Mouse (Mus musculus): ENCODE measurements around the gene Fggy. TPM values are rescaled to one million over a fixed set of nuclear protein-coding genes. Genes with fewer than 3 reads are reported as not detected.

The Fggy gene
- polyA plus RNA-seq (2016; fragmentation: Nextera tagmentation; extraction: Ambion mirVana) = 10.2 and 10.4 TPM in 2 replicates

DNA sequence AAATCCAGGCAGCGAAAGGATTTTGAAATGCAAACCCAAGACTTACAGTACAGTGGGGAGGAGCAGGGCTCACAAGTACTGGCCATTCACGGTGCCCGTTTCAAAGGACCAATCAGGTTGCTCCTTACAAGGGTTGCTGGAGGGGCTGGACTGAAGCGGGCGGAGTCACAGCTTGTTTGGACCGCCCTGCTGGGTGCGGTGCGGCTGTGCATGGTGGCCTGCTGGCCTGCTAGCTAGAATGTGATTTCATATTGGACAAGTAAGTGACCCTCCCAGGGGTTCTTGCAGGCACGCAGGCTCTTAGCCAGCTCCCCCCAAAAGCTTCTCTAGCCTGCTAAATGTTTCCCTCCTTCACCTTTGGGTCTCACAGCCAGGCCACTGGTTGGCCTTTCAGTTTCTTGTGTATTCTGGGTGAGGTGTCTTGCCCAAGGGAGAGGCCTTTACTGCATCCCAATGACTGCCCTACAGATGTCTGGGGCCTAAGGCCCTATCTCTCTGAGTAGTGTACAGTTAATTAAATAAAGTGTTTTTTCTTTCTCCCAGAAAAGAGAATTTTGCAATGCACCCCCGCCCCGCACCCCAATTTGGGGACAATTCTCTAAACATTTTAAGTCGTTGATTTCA lies at the start of gene Fggy:
Gene Fggy, plus strand, starts transcription at position 175 of the 624 bp plus-strand sequence.
- WGBS (ENCODE audit: insufficient replicate concordance) = 24% methylated on average over 12 of the region's 12 CpGs
- Histone ChIP-seq H3K27me3 (replicated peaks) (no peaks in the 10 kb centered on the region), H3K9ac (peak within 1 kb of the TSS; percentile 32; the same call in 1 of the 2 replicates), H3K4me1 (peaks cover 13% of the 10 kb centered on the region), H3K4me3 (peak within 1 kb of the TSS; percentile 45), H3K4me2 (peak within 1 kb of the TSS; percentile 66), H3K27ac (no peak within 1 kb of the TSS), H3K9me3 (replicated peaks) (no peaks in the 10 kb centered on the region), H3K36me3 (no peaks in the 10 kb centered on the region)
- peak; percentile 100 for ATAC-seq

DNA sequence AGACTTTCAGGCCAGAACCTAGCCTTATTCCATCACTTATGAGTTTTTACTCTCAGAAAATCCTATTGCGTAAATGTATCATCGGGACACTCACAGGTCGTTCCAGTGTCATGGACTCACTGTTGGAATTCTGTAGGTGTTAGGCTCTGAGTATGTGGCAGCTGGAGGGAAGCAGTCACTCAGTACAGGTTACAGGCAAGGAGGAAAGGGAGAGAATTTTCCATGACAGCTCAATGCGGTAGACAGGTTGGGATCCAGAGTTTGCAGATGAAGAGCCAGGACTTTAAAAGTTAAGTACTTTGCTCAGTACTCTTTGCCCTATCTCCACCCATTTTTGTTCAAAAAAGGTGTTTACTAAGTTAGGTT lies 49.4 kb upstream of the Fggy start:
- Histone ChIP-seq H3K4me1 (no peaks in the 10 kb centered on the region), H3K27me3 (replicated peaks) (no peaks in the 10 kb centered on the region), H3K4me3 (no peak overlapping the region), H3K4me2 (no peak overlapping the region), H3K9ac (no peak overlapping the region), H3K27ac (no peak overlapping the region), H3K9me3 (replicated peaks) (no peaks in the 10 kb centered on the region), H3K36me3 (no peaks in the 10 kb centered on the region)
- no peak for ATAC-seq
- WGBS (ENCODE audit: insufficient replicate concordance) = 82% methylated on average over 4 of the region's 4 CpGs

DNA sequence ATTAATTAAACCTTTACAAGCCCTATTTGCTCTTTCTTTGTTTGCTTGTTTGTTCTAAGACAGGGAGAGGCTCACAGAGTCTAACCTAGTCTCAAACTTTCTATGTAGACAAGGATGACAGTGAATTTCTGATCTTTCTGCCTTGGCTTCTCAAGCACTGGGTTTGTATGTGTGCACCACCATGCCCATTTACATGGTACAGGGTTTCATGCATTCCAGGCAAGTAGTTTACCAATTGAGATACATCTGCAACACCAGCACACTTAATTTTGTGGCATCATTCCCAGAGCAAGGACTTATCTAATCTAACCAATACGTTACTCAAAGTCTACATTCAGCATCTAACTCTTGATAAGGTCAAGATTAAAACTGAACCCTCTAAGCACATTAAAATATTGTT lies 38.9 kb upstream of the Fggy start:
- no peak for ATAC-seq
- no peak overlapping the region for H3K27ac ChIP-seq
- H3K4me1 ChIP-seq = no peaks in the 10 kb centered on the region
- H3K27me3 ChIP-seq (replicated peaks) = no peaks in the 10 kb centered on the region
- no peak overlapping the region for H3K9ac ChIP-seq
- no peaks in the 10 kb centered on the region for H3K36me3 ChIP-seq
- WGBS (ENCODE audit: insufficient replicate concordance) = 45% methylated on average over 1 of the region's 1 CpGs
- H3K4me2 ChIP-seq = no peak overlapping the region
- H3K9me3 ChIP-seq (replicated peaks) = no peaks in the 10 kb centered on the region
- no peak overlapping the region for H3K4me3 ChIP-seq

GRCm38 (mm10) chr4:95519975-95520642 lies 37.2 kb upstream of the Fggy start:
- Histone ChIP-seq H3K27ac (no peak overlapping the region), H3K9me3 (replicated peaks) (no peaks in the 10 kb centered on the region), H3K27me3 (replicated peaks) (no peaks in the 10 kb centered on the region), H3K4me1 (no peaks in the 10 kb centered on the region), H3K36me3 (no peaks in the 10 kb centered on the region), H3K4me3 (no peak overlapping the region), H3K9ac (no peak overlapping the region), H3K4me2 (no peak overlapping the region)
- no peak for ATAC-seq
- 60% methylated on average over 4 of the region's 4 CpGs for WGBS (ENCODE audit: insufficient replicate concordance)

- ATAC-seq = no peak
- Histone ChIP-seq H3K9ac (no peak overlapping the region), H3K4me3 (no peak overlapping the region), H3K27ac (no peak overlapping the region), H3K36me3 (no peaks in the 10 kb centered on the region), H3K4me2 (no peak overlapping the region), H3K27me3 (replicated peaks) (no peaks in the 10 kb centered on the region), H3K9me3 (replicated peaks) (no peaks in the 10 kb centered on the region), H3K4me1 (no peaks in the 10 kb centered on the region)
- WGBS (ENCODE audit: insufficient replicate concordance) = 64% methylated on average over 2 of the region's 2 CpGs
Observed at GRCm38 (mm10) chr4:95520643-95521032, 36.7 kb upstream of the Fggy start.

DNA sequence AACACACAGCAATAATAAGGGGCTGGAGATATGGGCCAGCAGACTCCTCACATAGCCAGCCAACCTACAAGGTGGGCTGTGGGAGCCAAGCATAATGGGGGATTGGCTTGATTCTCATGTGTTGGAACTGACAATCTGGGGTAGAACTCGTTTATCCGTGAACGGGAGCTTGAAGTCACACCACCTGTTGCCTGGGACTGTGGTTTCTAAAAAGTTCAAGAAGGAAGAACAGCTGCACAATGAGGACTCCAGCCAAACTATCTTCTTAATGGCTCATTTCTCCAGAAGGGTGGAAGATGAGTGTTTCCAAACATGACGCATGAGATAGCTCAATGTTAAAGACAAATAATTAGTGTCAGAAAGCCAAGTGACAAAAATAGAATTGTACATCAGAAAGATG lies 30.7 kb upstream of the Fggy start:
- H3K4me3 ChIP-seq = no peak overlapping the region
- H3K4me2 ChIP-seq = no peak overlapping the region
- no peaks in the 10 kb centered on the region for H3K4me1 ChIP-seq
- ATAC-seq = no peak
- no peak overlapping the region for H3K9ac ChIP-seq
- no peak overlapping the region for H3K27ac ChIP-seq
- WGBS (ENCODE audit: insufficient replicate concordance) = 65% methylated on average over 4 of the region's 4 CpGs
- no peaks in the 10 kb centered on the region for H3K27me3 ChIP-seq (replicated peaks)
- no peaks in the 10 kb centered on the region for H3K36me3 ChIP-seq
- H3K9me3 ChIP-seq (replicated peaks) = no peaks in the 10 kb centered on the region

- WGBS (ENCODE audit: insufficient replicate concordance) = 43% methylated on average over 2 of the region's 2 CpGs
- H3K36me3 ChIP-seq = no peaks in the 10 kb centered on the region
- no peak overlapping the region for H3K27ac ChIP-seq
- no peak overlapping the region for H3K4me2 ChIP-seq
- H3K4me3 ChIP-seq = no peak overlapping the region
- H3K4me1 ChIP-seq = no peaks in the 10 kb centered on the region
- no peak for ATAC-seq
- no peaks in the 10 kb centered on the region for H3K9me3 ChIP-seq (replicated peaks)
- H3K9ac ChIP-seq = no peak overlapping the region
- no peaks in the 10 kb centered on the region for H3K27me3 ChIP-seq (replicated peaks)
Observed at GRCm38 (mm10) chr4:95530757-95531156, 26.6 kb upstream of the Fggy start.

- 59% methylated on average over 3 of the region's 3 CpGs for WGBS (ENCODE audit: insufficient replicate concordance)
- H3K27ac ChIP-seq = no peak overlapping the region
- no peaks in the 10 kb centered on the region for H3K36me3 ChIP-seq
- no peaks in the 10 kb centered on the region for H3K9me3 ChIP-seq (replicated peaks)
- H3K27me3 ChIP-seq (replicated peaks) = no peaks in the 10 kb centered on the region
- no peaks in the 10 kb centered on the region for H3K4me1 ChIP-seq
- H3K9ac ChIP-seq = no peak overlapping the region
- ATAC-seq = no peak
- no peak overlapping the region for H3K4me3 ChIP-seq
- H3K4me2 ChIP-seq = no peak overlapping the region
Observed at GRCm38 (mm10) chr4:95533946-95534345, 23.4 kb upstream of the Fggy start.

DNA sequence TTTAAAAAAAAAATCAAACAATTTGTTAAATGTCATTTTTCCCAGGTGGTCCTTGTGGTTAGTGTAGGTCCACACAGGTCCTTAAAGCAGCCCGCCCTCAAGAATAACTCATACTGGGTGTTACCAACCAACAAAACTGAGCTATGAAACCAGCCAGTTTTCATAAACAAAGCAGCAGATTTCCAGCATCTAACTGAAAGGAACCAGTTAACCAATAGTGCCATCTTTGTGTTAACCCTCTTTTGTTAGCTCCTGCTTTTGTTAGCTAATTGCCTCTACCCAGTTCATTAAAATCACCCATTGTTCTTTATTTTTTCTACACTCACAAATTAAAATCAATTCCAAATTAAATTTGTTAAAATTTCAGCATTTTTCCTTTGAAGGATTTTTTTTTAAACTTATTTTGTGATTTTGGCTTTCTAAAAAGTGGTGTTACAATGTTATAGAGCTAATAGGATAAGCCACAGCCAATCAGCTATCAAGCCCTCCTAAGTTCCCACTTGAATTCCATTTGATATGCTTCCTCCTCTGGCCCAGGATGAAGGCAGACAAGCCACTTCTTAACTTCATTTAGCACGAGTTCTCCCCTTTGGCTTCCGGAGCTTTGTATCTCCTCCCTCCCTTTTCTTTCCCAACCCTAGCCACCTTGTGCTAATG lies 15.8 kb upstream of the Fggy start:
- Histone ChIP-seq H3K27ac (no peak overlapping the region), H3K9ac (no peak overlapping the region), H3K4me2 (no peak overlapping the region), H3K4me1 (no peaks in the 10 kb centered on the region), H3K4me3 (no peak overlapping the region), H3K9me3 (replicated peaks) (no peaks in the 10 kb centered on the region), H3K27me3 (replicated peaks) (no peaks in the 10 kb centered on the region), H3K36me3 (no peaks in the 10 kb centered on the region)
- WGBS (ENCODE audit: insufficient replicate concordance) = 61% methylated on average over 3 of the region's 3 CpGs
- ATAC-seq = no peak

DNA sequence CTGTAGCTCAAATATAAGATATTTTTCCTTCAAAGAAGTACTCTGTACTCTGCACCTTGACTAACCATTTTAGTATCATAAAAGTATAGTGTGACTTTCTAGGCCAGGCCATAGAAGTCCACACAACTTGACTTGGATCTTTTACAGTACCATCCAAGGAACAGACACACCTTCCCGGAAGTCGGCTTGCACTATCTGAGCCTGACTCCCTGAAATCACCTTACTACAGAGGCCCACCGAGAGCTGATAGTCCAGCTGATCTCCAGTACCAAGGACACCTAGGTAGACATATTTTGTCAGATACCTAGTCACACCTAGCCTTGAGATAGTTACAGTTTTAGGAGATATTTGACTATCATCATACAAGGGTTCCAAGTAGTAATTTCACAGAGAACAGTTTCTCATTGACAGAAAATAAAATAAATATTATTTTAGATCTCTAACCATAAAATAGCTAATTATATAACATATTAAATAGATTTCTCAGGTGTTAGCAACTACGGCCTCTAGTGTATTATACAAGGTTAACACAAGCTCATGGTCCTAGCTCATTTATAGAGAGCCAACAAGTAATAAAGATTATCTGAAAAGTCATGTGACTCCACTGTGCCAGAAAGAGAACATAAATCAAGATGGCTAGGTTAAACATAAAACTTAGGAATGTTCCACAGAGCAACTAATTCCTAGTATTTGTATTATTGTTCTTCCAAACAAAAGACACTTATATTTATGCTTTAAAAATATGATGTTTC lies 15.1 kb upstream of the Fggy start:
- WGBS (ENCODE audit: insufficient replicate concordance) = 82% methylated on average over 4 of the region's 4 CpGs
- Histone ChIP-seq H3K36me3 (no peaks in the 10 kb centered on the region), H3K9ac (no peak overlapping the region), H3K4me3 (no peak overlapping the region), H3K4me1 (no peaks in the 10 kb centered on the region), H3K9me3 (replicated peaks) (no peaks in the 10 kb centered on the region), H3K27me3 (replicated peaks) (no peaks in the 10 kb centered on the region), H3K27ac (no peak overlapping the region), H3K4me2 (no peak overlapping the region)
- no peak for ATAC-seq

GRCm38 (mm10) chr4:95543529-95543928 lies 13.8 kb upstream of the Fggy start:
- H3K9ac ChIP-seq = no peak overlapping the region
- no peak overlapping the region for H3K27ac ChIP-seq
- no peaks in the 10 kb centered on the region for H3K9me3 ChIP-seq (replicated peaks)
- H3K4me2 ChIP-seq = no peak overlapping the region
- no peaks in the 10 kb centered on the region for H3K36me3 ChIP-seq
- no peak for ATAC-seq
- H3K4me1 ChIP-seq = no peaks in the 10 kb centered on the region
- no peaks in the 10 kb centered on the region for H3K27me3 ChIP-seq (replicated peaks)
- 55% methylated on average over 4 of the region's 4 CpGs for WGBS (ENCODE audit: insufficient replicate concordance)
- H3K4me3 ChIP-seq = no peak overlapping the region

Data from liver, embryonic 12.5 days (tissue).